ENCODE assay signal across 8 mouse cellular contexts in the genomic region with DNA sequence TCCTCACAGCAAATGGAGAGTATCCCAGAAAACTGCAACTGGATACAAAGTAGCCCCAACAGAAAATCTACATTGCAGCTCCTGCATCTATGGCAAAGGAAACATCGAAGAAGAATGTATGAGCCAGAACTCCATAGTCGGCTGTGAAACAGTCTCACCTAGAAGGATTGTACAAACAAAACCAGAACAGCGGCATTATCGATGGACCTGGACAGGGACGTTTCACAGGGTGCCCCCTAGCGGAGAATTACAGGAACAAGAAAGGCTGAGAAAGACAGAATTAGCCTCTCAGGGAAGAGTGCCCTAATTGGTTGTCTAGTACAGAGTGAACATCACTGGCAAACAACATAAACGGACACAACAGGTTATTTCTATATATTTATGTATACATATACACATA. TPM values are rescaled to one million over a fixed set of nuclear protein-coding genes. Genes with fewer than 3 reads are reported as not detected.
A peak's percentile ranks its signal among the peaks of the same experiment; 100 is the strongest.
DNase-seq lines count a peak whose midpoint lies in the region; ATAC-seq and TF ChIP-seq lines count a peak whose summit lies in the region.

No protein-coding gene starts in this region.

- H3K4me2 ChIP-seq in intestine, embryonic 15.5 days (replicated peaks) = peak overlapping the region; percentile 52
- peak overlapping the region; percentile 16; the same call in 1 of the 2 replicates for H3K4me2 ChIP-seq in limb, embryonic 14.5 days (replicated peaks; ENCODE audit: low read depth, low read length, severe bottlenecking)
- peak overlapping the region; percentile 43 for H3K4me2 ChIP-seq in midbrain, embryonic 15.5 days
- peak overlapping the region; percentile 54 for H3K4me2 ChIP-seq in stomach, embryonic 16.5 days (ENCODE audit: low read depth, low read length)

- H3K9ac ChIP-seq in intestine, embryonic 15.5 days = no peak overlapping the region
- H3K9ac ChIP-seq in limb, embryonic 14.5 days (ENCODE audit: low read depth, low read length, severe bottlenecking) = no peak overlapping the region
- no peak overlapping the region for H3K9ac ChIP-seq in midbrain, embryonic 15.5 days
- 0 out of 2 replicates have a peak overlapping the region, but pooled peaks have one; percentile 33 for H3K9ac ChIP-seq in stomach, embryonic 16.5 days (ENCODE audit: low read length)

- no peak for TF ChIP-seq POLR2A in limb, embryonic 14.5 days (IDR thresholded peaks at IDR 0.05; ENCODE audit: borderline replicate concordance, extremely low read depth, insufficient read depth, insufficient read length)

- peak; percentile 67 for ATAC-seq in intestine, embryonic 15.5 days
- ATAC-seq in limb, embryonic 14.5 days (ENCODE audit: low FRiP score, low read depth) = no peak; the same call in 1 of the 2 replicates
- no peak for ATAC-seq in midbrain, embryonic 15.5 days (replicated peaks)
- 0 out of 2 replicates have a peak, but pooled peaks have one; percentile 42 for ATAC-seq in stomach, embryonic 16.5 days (ENCODE audit: insufficient read depth, low FRiP score)

- WGBS in intestine, embryonic 15.5 days = 2% methylated on average over 7 of the region's 7 CpGs
- 6% methylated on average over 7 of the region's 7 CpGs for WGBS in limb, embryonic 14.5 days
- WGBS in midbrain, embryonic 15.5 days = 5% methylated on average over 7 of the region's 7 CpGs
- 2% methylated on average over 7 of the region's 7 CpGs for WGBS in stomach, embryonic 16.5 days

- peak; percentile 33 to 40 for DNase-seq in urinary bladder, adult 18-20 months (ENCODE audit: low spot score in 2 of 2)
- no peak for DNase-seq in urinary bladder, postnatal 4 days (ENCODE audit: low spot score in 2 of 2)
- DNase-seq in cerebellum, postnatal 14 days = peak; percentile 86 to 87
- peak; percentile 60 for DNase-seq in gastrocnemius, postnatal 10 days
- peak; percentile 85 for DNase-seq in limb, embryonic 14.5 days (ENCODE audit: low spot score)

- H3K27ac ChIP-seq in intestine, embryonic 15.5 days = no peak overlapping the region
- H3K27ac ChIP-seq in limb, embryonic 14.5 days (replicated peaks; ENCODE audit: low read depth, low read length) = no peak overlapping the region
- no peak overlapping the region for H3K27ac ChIP-seq in midbrain, embryonic 15.5 days
- no peak overlapping the region for H3K27ac ChIP-seq in stomach, embryonic 16.5 days (ENCODE audit: low read length)

- no peak overlapping the region for H3K4me3 ChIP-seq in intestine, embryonic 15.5 days (replicated peaks)
- H3K4me3 ChIP-seq in limb, embryonic 14.5 days (replicated peaks; ENCODE audit: low read length) = 0 out of 2 replicates have a peak overlapping the region, but pooled peaks have one; percentile 8
- H3K4me3 ChIP-seq in midbrain, embryonic 15.5 days = peak overlapping the region; percentile 18; the same call in 1 of the 2 replicates
- H3K4me3 ChIP-seq in stomach, embryonic 16.5 days (replicated peaks; ENCODE audit: low read length) = peak overlapping the region; percentile 26

- H3K4me1 ChIP-seq in intestine, embryonic 15.5 days (replicated peaks) = no peaks in the 10 kb centered on the region
- H3K4me1 ChIP-seq in limb, embryonic 14.5 days (ENCODE audit: control insufficient read depth, insufficient read depth, low read length) = peaks cover 3% of the 10 kb centered on the region; the same call in 1 of the 2 replicates
- H3K4me1 ChIP-seq in midbrain, embryonic 15.5 days = 0 out of 2 replicates have a peak, but pooled peaks cover 6% of the 10 kb centered on the region
- H3K4me1 ChIP-seq in stomach, embryonic 16.5 days (ENCODE audit: control insufficient read depth, insufficient read depth, low read length) = peaks cover 8% of the 10 kb centered on the region; the same call in 1 of the 2 replicates

- H3K9me3 ChIP-seq in intestine, embryonic 15.5 days = no peaks in the 10 kb centered on the region
- no peaks in the 10 kb centered on the region for H3K9me3 ChIP-seq in limb, embryonic 14.5 days (ENCODE audit: control insufficient read depth, low read length)
- no peaks in the 10 kb centered on the region for H3K9me3 ChIP-seq in midbrain, embryonic 15.5 days
- no peaks in the 10 kb centered on the region for H3K9me3 ChIP-seq in stomach, embryonic 16.5 days (replicated peaks; ENCODE audit: control insufficient read depth, low read length)

- H3K36me3 ChIP-seq in intestine, embryonic 15.5 days = no peaks in the 10 kb centered on the region
- no peaks in the 10 kb centered on the region for H3K36me3 ChIP-seq in limb, embryonic 14.5 days (ENCODE audit: control insufficient read depth, insufficient read depth, low read length)
- no peaks in the 10 kb centered on the region for H3K36me3 ChIP-seq in midbrain, embryonic 15.5 days (replicated peaks)
- no peaks in the 10 kb centered on the region for H3K36me3 ChIP-seq in stomach, embryonic 16.5 days (ENCODE audit: control insufficient read depth, insufficient read depth, low read length)

- no peaks in the 10 kb centered on the region for H3K27me3 ChIP-seq in intestine, embryonic 15.5 days (replicated peaks)
- no peaks in the 10 kb centered on the region for H3K27me3 ChIP-seq in limb, embryonic 14.5 days (ENCODE audit: control insufficient read depth, insufficient read depth, low read length)
- no peaks in the 10 kb centered on the region for H3K27me3 ChIP-seq in midbrain, embryonic 15.5 days (replicated peaks)
- no peaks in the 10 kb centered on the region for H3K27me3 ChIP-seq in stomach, embryonic 16.5 days (ENCODE audit: control insufficient read depth, insufficient read depth, low read length)

RNA-seq across cellular contexts. Expression of a gene that starts 23.9 kb away (rescaled TPM):
- 1 to 10 TPM; 6.9 to 9.3 TPM for total RNA-seq in gastrocnemius, postnatal 10 days (2021)
- 113 and 119 TPM in 2 replicates for polyA plus RNA-seq in intestine, embryonic 15.5 days (2015; fragmentation: Nextera tagmentation; extraction: Ambion mirVana)
- 50.4 and 59.8 TPM in 2 replicates for polyA plus RNA-seq in limb, embryonic 14.5 days (2012; rRNA removed)
- polyA plus RNA-seq in limb, embryonic 14.5 days (2014; fragmentation: Nextera tagmentation; extraction: Ambion mirVana) = 57.7 and 69.6 TPM in 2 replicates
- 132 and 144 TPM in 2 replicates for polyA plus RNA-seq in midbrain, embryonic 15.5 days (2015; fragmentation: Nextera tagmentation; extraction: Ambion mirVana)
- polyA plus RNA-seq in stomach, embryonic 16.5 days (2015; fragmentation: Nextera tagmentation; extraction: Ambion mirVana) = 55.6 and 58.0 TPM in 2 replicates

RNA-seq across cellular contexts. Expression of a gene that starts 32.9 kb away (rescaled TPM):
- total RNA-seq in gastrocnemius, postnatal 10 days (2021) = 10 to 100 TPM; 80.2 to 88.9 TPM
- polyA plus RNA-seq in intestine, embryonic 15.5 days (2015; fragmentation: Nextera tagmentation; extraction: Ambion mirVana) = 83.8 and 95.3 TPM in 2 replicates
- polyA plus RNA-seq in limb, embryonic 14.5 days (2012; rRNA removed) = 116 and 137 TPM in 2 replicates
- 137 and 152 TPM in 2 replicates for polyA plus RNA-seq in limb, embryonic 14.5 days (2014; fragmentation: Nextera tagmentation; extraction: Ambion mirVana)
- polyA plus RNA-seq in midbrain, embryonic 15.5 days (2015; fragmentation: Nextera tagmentation; extraction: Ambion mirVana) = 121 and 125 TPM in 2 replicates
- 132 and 133 TPM in 2 replicates for polyA plus RNA-seq in stomach, embryonic 16.5 days (2015; fragmentation: Nextera tagmentation; extraction: Ambion mirVana)

Comparison
In these comparisons a context has a peak if more than half of its experiments do, and no peak if none do; other contexts are left out.
1. DNase-seq: peak in urinary bladder, adult 18-20 months (2 of 2), cerebellum, postnatal 14 days (2 of 2), gastrocnemius, postnatal 10 days (single experiment) and limb, embryonic 14.5 days (single experiment); none in urinary bladder, postnatal 4 days (0 of 2).
2. ATAC-seq: peak in intestine, embryonic 15.5 days (single experiment) and stomach, embryonic 16.5 days (single experiment); none in limb, embryonic 14.5 days (single experiment) and midbrain, embryonic 15.5 days (single experiment).
3. Peak in every context shown above with its lines, with median percentiles within 50 percentile points of each other: H3K4me2 ChIP-seq.